Mouse (Mus musculus): ENCODE measurements around the gene Asrgl1. TPM values are rescaled to one million over a fixed set of nuclear protein-coding genes. Genes with fewer than 3 reads are reported as not detected.

Gene Asrgl1
- 21.0 TPM for polyA plus RNA-seq (2017; shearing (Covaris generic))

GRCm38 (mm10) chr19:9135512-9136331 lies at the start of gene Asrgl1:
Gene Asrgl1 (minus strand): TSS chr19:9135636.

GRCm38 (mm10) chr19:9087821-9088220 lies 47.6 kb downstream of the Asrgl1 start, which contains the start of gene Scgb1a1:
Gene Scgb1a1 (minus strand): TSS chr19:9087958.

Other genes starting within 250 kb of the Asrgl1 start
- 26.9 TPM for gene 1810009A15Rik, start 246.8 kb downstream of the Asrgl1 start, polyA plus RNA-seq (2017; shearing (Covaris generic))
- gene Gm49416, start 246.7 kb downstream of the Asrgl1 start, polyA plus RNA-seq (2017; shearing (Covaris generic)): not detected
- gene Ints5, start 242.6 kb downstream of the Asrgl1 start, polyA plus RNA-seq (2017; shearing (Covaris generic)): 29.7 TPM
- 91.7 TPM for gene Ganab, start 237.6 kb downstream of the Asrgl1 start, polyA plus RNA-seq (2017; shearing (Covaris generic))
- gene B3gat3, start 215.3 kb downstream of the Asrgl1 start, polyA plus RNA-seq (2017; shearing (Covaris generic)): 45.8 TPM
- gene Rom1, start 206.3 kb downstream of the Asrgl1 start, polyA plus RNA-seq (2017; shearing (Covaris generic)): 3.3 TPM
- gene Eml3, start 206.1 kb downstream of the Asrgl1 start, polyA plus RNA-seq (2017; shearing (Covaris generic)): 67.4 TPM
- gene Mta2, start 193.8 kb downstream of the Asrgl1 start, polyA plus RNA-seq (2017; shearing (Covaris generic)): 219 TPM
- 49.1 TPM for gene Tut1, start 181.8 kb downstream of the Asrgl1 start, polyA plus RNA-seq (2017; shearing (Covaris generic))
- 292 TPM for gene Eef1g, start 168.6 kb downstream of the Asrgl1 start, polyA plus RNA-seq (2017; shearing (Covaris generic))
- gene Ahnak, start 146.4 kb downstream of the Asrgl1 start, polyA plus RNA-seq (2017; shearing (Covaris generic)): 147 TPM
- not detected for gene Scgb1a1, start 47.7 kb downstream of the Asrgl1 start, polyA plus RNA-seq (2017; shearing (Covaris generic))